Mouse (Mus musculus) neural tube, embryonic 11.5 days (tissue): ENCODE data around the gene Picalm. TPM values are rescaled to one million over a fixed set of nuclear protein-coding genes. Genes with fewer than 3 reads are reported as not detected.

Experiments used
- polyA plus RNA-seq: library from polyadenylated mRNA; unstranded; fragments of >200 nt; fragmentation: Nextera tagmentation; extraction: Ambion mirVana; gene quantifications from 2 replicates; pipeline ENCODE4 v1.2.1, GENCODE M21; 2014

The Picalm gene
- polyA plus RNA-seq, 1 experiment from 2014 or later = 37.5 TPM

Other genes starting within 250 kb of the Picalm start
- not detected in 2 replicates for gene Ccdc81, start 226.6 kb upstream of the Picalm start, polyA plus RNA-seq
- gene Hikeshi, start 189.0 kb upstream of the Picalm start, polyA plus RNA-seq = 133 and 140 TPM in 2 replicates
- gene Eed, start 149.2 kb upstream of the Picalm start, polyA plus RNA-seq = 72.8 and 76.5 TPM in 2 replicates
- gene Ccdc83, start 135.6 kb downstream of the Picalm start, polyA plus RNA-seq = not detected in 2 replicates
- 9.0 and 9.3 TPM in 2 replicates for gene Sytl2, start 172.0 kb downstream of the Picalm start, polyA plus RNA-seq